Mouse (Mus musculus) midbrain, embryonic 14.5 days (tissue): ENCODE data around the gene Cox19. TPM values are rescaled to one million over a fixed set of nuclear protein-coding genes. Genes with fewer than 3 reads are reported as not detected.

Source experiments
- ATAC-seq: fragments of 200-750 bp; cut with Nextera tagmentation; 2 replicates; pipeline ENCODE4 v1.8.0; 2017; ENCODE audit warnings: moderate number of reproducible peaks, moderate library complexity; ENCODE audit not compliant: low FRiP score, low TSS enrichment
- DNase-seq: peaks from one replicate; pipeline ENCODE4 v3.0.0-alpha.2; 2015
- H3K27ac ChIP-seq: fragments of 300-500 bp; sonication (generic); replicated peaks from 2 replicates; pipeline ENCODE4 v1.5.1; 2014; ENCODE audit warnings: mild to moderate bottlenecking, low read depth, low read length, moderate library complexity
- H3K27me3 ChIP-seq: fragments of 300-500 bp; sonication (generic); 2 replicates; pipeline ENCODE4 v1.6.1; 2014; ENCODE audit warnings: low read length, control low read depth, mixed read lengths; ENCODE audit not compliant: control insufficient read depth, insufficient read depth
- H3K36me3 ChIP-seq: fragments of 300-500 bp; sonication (generic); 2 replicates; pipeline ENCODE4 v1.6.1; 2014; ENCODE audit warnings: low read length, control low read depth; ENCODE audit not compliant: control insufficient read depth, insufficient read depth
- H3K4me1 ChIP-seq: fragments of 300-500 bp; sonication (generic); 2 replicates; pipeline ENCODE4 v1.6.1; 2014; ENCODE audit warnings: mild to moderate bottlenecking, antibody characterized with exemption, low read length, control low read depth; ENCODE audit not compliant: control insufficient read depth, insufficient read depth
- H3K4me2 ChIP-seq: fragments of 300-500 bp; sonication (generic); 2 replicates; pipeline ENCODE4 v1.6.1; 2014; ENCODE audit warnings: mild to moderate bottlenecking, low read length, moderate library complexity
- H3K4me3 ChIP-seq: fragments of 300-500 bp; sonication (generic); replicated peaks from 2 replicates; pipeline ENCODE4 v1.5.1; 2014; ENCODE audit warnings: low read depth, low read length
- H3K9ac ChIP-seq: fragments of 300-500 bp; sonication (generic); replicated peaks from 2 replicates; pipeline ENCODE4 v1.6.1; 2014; ENCODE audit warnings: mild to moderate bottlenecking, low read length, moderate library complexity
- H3K9me3 ChIP-seq: fragments of 300-500 bp; sonication (generic); 2 replicates; pipeline ENCODE4 v1.6.1; 2016; ENCODE audit warnings: low read length, control low read depth, mixed read lengths; ENCODE audit not compliant: control insufficient read depth
- whole genome bisulfite sequencing: fragments of 180-500 bp; shearing (Covaris S2); extraction: QIAGEN DNeasy Blood & Tissue Kit; methylation state at CpG from one replicate; pipeline ENCODE4 v1.1.7; 2014; 5-methylcytosine and 5-hydroxymethylcytosine counted together
- microRNA counts: library from miRNA; unstranded; fragments of <30 nt; microRNA quantifications from one replicate; lab custom pipeline; 2016
- microRNA-seq: library from miRNA; unstranded; fragments of <30 nt; microRNA quantifications from one replicate; pipeline ENCODE4, GENCODE M21; 2016
- polyA plus RNA-seq: library from polyadenylated mRNA; unstranded; fragments of >200 nt; fragmentation: Nextera tagmentation; extraction: Ambion mirVana; gene quantifications from 2 replicates; pipeline ENCODE4 v1.2.1, GENCODE M21; 2014

The Cox19 gene
- polyA plus RNA-seq, 1 experiment from 2014 or later, result 130 TPM

DNA sequence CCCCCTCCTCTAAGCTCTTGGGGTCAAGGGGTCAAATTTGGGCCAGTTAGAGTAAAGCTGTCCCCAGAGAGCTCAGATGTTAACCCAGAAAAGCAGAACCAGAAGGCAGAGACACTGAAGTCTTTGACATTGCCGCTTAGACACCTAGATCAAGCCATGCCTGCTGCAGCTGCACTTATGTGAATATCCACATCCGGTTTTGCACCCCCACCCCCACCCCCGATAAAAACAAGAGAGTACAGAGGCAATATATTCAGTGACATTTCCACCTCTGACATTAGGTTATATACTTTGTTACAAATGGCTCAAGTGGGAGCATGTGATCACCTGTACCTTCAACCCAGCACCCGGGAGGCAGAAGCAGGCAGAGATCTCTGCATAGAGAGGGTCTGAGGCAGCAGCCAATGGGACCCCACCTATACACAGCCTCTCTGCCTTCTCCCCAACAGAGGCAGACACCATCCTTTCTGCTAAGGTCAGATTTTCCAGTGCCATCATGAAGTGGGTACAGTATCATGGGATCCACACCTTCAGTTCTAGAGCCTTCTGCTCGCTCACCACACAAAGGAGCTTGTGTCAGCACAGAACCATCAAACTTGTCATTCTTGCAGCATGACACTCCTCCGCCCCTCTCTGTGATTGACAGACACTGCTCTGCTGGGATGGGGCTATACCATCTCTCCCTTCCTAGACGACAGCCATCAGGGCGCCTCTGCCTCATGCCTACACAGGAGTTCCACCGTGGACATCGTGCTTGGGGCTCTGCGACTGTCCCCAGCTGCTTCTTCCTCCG is 60.6 kb downstream of the Cox19 start:
- Histone ChIP-seq H3K9ac (no peak overlapping the region), H3K9me3 (no peaks in the 10 kb centered on the region), H3K4me1 (no peaks in the 10 kb centered on the region), H3K4me3 (no peak overlapping the region), H3K27ac (no peak overlapping the region), H3K36me3 (no peaks in the 10 kb centered on the region), H3K27me3 (no peaks in the 10 kb centered on the region), H3K4me2 (no peak overlapping the region)
- no peak for DNase-seq
- 85% methylated on average over 12 of the region's 12 CpGs for WGBS
- ATAC-seq, result no peak

DNA sequence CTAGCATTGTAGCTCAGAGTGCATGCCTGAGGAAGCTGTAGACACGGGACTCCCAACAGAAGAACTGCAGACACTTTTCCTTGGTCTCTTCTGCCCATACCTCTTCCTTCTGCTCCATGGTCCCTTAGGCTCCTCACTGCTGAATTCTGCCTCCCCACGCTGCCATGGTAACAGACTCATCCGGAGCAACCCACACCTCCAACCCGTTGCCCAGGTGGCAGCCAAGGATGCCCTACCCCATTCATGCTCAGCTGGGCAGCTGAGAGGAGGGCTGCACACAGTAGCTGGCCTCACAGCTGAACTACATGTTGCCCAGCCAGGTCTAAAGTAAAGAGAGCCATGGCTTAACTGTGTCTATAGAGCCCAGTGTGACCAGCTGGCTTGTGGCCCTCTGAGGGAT is 62.6 kb downstream of the Cox19 start:
- ATAC-seq (no peak), DNase-seq (no peak)
- H3K4me1 ChIP-seq, result no peaks in the 10 kb centered on the region
- no peak overlapping the region for H3K9ac ChIP-seq
- H3K4me2 ChIP-seq, result no peak overlapping the region
- H3K27ac ChIP-seq, result no peak overlapping the region
- no peaks in the 10 kb centered on the region for H3K36me3 ChIP-seq
- H3K27me3 ChIP-seq, result no peaks in the 10 kb centered on the region
- H3K9me3 ChIP-seq, result no peaks in the 10 kb centered on the region
- no peak overlapping the region for H3K4me3 ChIP-seq
- 78% methylated on average over 4 of the region's 4 CpGs for WGBS

DNA sequence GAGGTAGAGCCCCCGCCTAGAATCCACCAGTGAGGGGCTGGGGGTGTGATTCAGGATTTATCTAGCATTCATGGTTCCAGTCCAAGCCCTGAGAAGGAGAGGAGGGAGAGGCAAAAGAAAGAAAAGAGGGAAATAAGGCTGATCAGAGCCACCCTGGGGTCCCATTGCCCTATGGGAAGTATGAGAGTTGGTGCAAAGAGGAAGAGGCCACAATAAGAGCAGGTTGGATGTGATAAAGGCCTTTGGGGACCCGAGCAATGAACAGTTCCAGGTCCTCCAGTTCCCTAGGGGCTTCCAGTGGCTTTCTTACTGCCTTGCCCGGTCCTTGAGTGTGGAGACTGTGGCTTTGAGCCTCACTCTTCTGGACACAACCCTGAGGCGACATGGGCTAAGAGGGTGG is 63.4 kb downstream of the Cox19 start:
- H3K27me3 ChIP-seq, result no peaks in the 10 kb centered on the region
- DNase-seq (no peak), ATAC-seq (no peak)
- no peaks in the 10 kb centered on the region for H3K36me3 ChIP-seq
- no peaks in the 10 kb centered on the region for H3K4me1 ChIP-seq
- no peak overlapping the region for H3K9ac ChIP-seq
- no peaks in the 10 kb centered on the region for H3K9me3 ChIP-seq
- WGBS, result 88% methylated on average over 4 of the region's 4 CpGs
- H3K27ac ChIP-seq, result no peak overlapping the region
- no peak overlapping the region for H3K4me3 ChIP-seq
- H3K4me2 ChIP-seq, result no peak overlapping the region

- no peak overlapping the region for H3K9ac ChIP-seq
- WGBS, result 91% methylated on average over 5 of the region's 5 CpGs
- H3K27ac ChIP-seq, result no peak overlapping the region
- H3K36me3 ChIP-seq, result no peaks in the 10 kb centered on the region
- DNase-seq, result no peak
- no peak overlapping the region for H3K4me2 ChIP-seq
- no peaks in the 10 kb centered on the region for H3K27me3 ChIP-seq
- H3K4me3 ChIP-seq, result no peak overlapping the region
- H3K9me3 ChIP-seq, result no peaks in the 10 kb centered on the region
- H3K4me1 ChIP-seq, result no peaks in the 10 kb centered on the region
- no peak for ATAC-seq
Observed at GRCm38 (mm10) chr5:139287099-139287498, 64.1 kb downstream of the Cox19 start.

MicroRNAs within 50 kb of the gene (microRNA counts, 519-probe panel; counts per million panel counts)
- microRNA mmu-miR-339-3p (lab: Ali Mortazavi, UCI) (not detected), microRNA mmu-miR-339-5p (lab: Ali Mortazavi, UCI) (not detected)

Small RNA genes lying within 50 kb of the gene (microRNA-seq; reads per million reads assigned to microRNA genes)
- 320 reads per million, percentile 67 among the genes with 10 or more reads in this experiment for gene Mir339

Other genes starting within 250 kb of the Cox19 start
- gene Prkar1b, start 201.4 kb downstream of the Cox19 start, polyA plus RNA-seq, result 169 and 190 TPM in 2 replicates
- 2.9 and 4.0 TPM in 2 replicates for gene Dnaaf5, start 201.2 kb downstream of the Cox19 start, polyA plus RNA-seq
- 41.8 and 48.3 TPM in 2 replicates for gene Sun1, start 150.8 kb downstream of the Cox19 start, polyA plus RNA-seq
- 113 and 119 TPM in 2 replicates for gene Get4, start 99.1 kb downstream of the Cox19 start, polyA plus RNA-seq
- gene Adap1, start 25.8 kb downstream of the Cox19 start, polyA plus RNA-seq, result 38.6 and 64.0 TPM in 2 replicates
- gene Cyp2w1, start 1.2 kb upstream of the Cox19 start, polyA plus RNA-seq, result not detected in 2 replicates
- gene Gpr146, start 26.3 kb upstream of the Cox19 start, polyA plus RNA-seq, result 1.2 and 1.8 TPM in 2 replicates
- 0.29 and 0.58 TPM in 2 replicates for gene C130050O18Rik, start 53.9 kb upstream of the Cox19 start, polyA plus RNA-seq
- 9.2 and 9.6 TPM in 2 replicates for gene Gper1, start 71.7 kb upstream of the Cox19 start, polyA plus RNA-seq
- 10.8 and 12.8 TPM in 2 replicates for gene 3110082I17Rik, start 109.1 kb upstream of the Cox19 start, polyA plus RNA-seq
- 14.0 and 14.1 TPM in 2 replicates for gene Zfand2a, start 133.1 kb upstream of the Cox19 start, polyA plus RNA-seq
- gene Uncx, start 192.1 kb upstream of the Cox19 start, polyA plus RNA-seq, result 39.6 and 44.0 TPM in 2 replicates